Mouse (Mus musculus): ENCODE results near the gene D1Pas1.

D1Pas1 gene

GRCm38 (mm10) chr1:186986506-186986905 lies 19.3 kb downstream of the D1Pas1 start:
- DNase-seq (ENCODE audit: low read depth, low spot score) = no peak

- no peak for DNase-seq (ENCODE audit: low read depth, low spot score)
Measured at GRCm38 (mm10) chr1:186988281-186988682, 21.1 kb downstream of the D1Pas1 start.

- DNase-seq (ENCODE audit: low read depth, low spot score) = peak; percentile 32
Measured at GRCm38 (mm10) chr1:186988822-186989221, 21.6 kb downstream of the D1Pas1 start.

DNA sequence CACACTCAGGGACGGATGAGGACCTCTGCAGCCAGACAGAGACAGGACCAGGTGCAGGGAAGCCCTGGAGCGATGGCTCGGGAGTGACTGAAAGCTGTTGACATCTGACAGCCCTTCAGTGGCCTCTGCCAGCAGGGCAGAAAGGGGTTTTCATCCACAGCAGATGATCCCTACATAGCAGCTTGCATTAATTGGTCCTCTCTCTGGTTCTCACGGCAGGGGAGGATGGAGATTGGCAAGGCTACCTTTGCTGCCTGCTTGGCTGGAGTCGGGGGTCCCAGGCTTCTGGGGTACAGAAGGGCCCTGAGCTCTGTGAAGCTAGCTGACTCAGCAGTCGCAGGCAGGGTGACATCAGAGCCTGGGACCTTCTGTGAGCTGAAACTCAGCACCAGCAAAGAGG lies 24.3 kb downstream of the D1Pas1 start:
- no peak for DNase-seq (ENCODE audit: low read depth, low spot score)

DNA sequence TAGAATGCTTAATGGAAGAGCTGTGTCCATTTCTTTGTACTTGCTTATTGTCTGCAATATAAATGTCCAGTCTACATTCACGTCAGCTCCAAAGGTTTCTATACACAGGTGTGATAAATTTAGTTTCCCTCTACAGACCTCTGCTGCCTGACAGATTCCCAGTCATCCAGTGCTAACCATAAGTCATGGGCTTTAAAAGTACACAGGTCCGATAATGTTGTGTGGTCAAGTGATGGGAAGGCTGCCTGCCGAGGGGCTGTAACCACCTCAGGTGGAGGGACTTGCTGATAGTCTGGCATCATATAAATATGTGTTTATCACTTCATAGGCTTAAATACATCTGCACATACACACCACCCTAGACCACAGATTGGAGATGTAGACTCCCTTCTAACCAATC lies 24.9 kb downstream of the D1Pas1 start:
- DNase-seq (ENCODE audit: low read depth, low spot score) = no peak

GRCm38 (mm10) chr1:186997596-186998304 lies 30.5 kb downstream of the D1Pas1 start:
- no peak for DNase-seq (ENCODE audit: low read depth, low spot score)

- DNase-seq (ENCODE audit: low read depth, low spot score) = no peak
Measured at GRCm38 (mm10) chr1:187003441-187003861, 36.2 kb downstream of the D1Pas1 start.

- no peak for DNase-seq (ENCODE audit: low read depth, low spot score)
Measured at GRCm38 (mm10) chr1:187004306-187004705, 37.1 kb downstream of the D1Pas1 start.

DNA sequence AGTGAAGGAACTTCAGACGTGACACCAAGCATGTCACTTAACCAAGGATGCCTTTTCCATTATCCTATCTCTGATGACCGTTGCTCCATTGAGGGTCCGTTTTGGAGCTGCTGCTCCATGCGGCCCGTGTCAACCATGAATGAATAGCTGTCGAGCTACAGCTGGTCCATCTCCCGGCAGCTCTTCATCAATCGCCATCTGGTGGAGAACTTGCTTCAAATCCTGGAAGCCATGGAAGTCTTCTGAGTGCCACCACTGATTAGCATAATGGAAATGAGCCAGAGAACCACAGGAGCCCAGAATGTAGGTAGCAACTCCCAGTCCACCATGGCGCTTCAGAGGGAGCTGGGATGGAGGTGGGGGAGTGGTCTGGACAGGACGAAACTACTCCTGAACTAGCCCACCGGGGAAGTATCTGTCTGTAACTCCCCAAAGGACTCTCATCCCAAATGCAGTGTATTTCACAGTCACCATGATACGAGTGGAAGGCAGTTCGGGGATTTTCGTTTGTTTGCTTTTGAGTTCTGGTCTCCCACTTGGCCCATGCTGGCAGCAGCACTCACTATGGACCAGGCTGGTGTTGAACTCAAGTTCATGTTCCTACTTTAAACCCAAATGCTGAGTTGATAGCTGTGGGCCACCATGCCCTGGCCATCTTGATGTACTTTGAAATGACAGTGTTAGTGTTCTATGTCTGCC lies 39.2 kb downstream of the D1Pas1 start:
- DNase-seq (ENCODE audit: low read depth, low spot score) = no peak

- DNase-seq (ENCODE audit: low read depth, low spot score) = no peak
Measured at GRCm38 (mm10) chr1:187008236-187008635, 41.0 kb downstream of the D1Pas1 start.

- DNase-seq (ENCODE audit: low read depth, low spot score) = no peak
Measured at GRCm38 (mm10) chr1:187010071-187010470, 42.9 kb downstream of the D1Pas1 start.

GRCm38 (mm10) chr1:187011601-187012000 lies 44.4 kb downstream of the D1Pas1 start:
- no peak for DNase-seq (ENCODE audit: low read depth, low spot score)

GRCm38 (mm10) chr1:187014141-187014540 lies 46.9 kb downstream of the D1Pas1 start:
- DNase-seq (ENCODE audit: low read depth, low spot score) = no peak

- no peak for DNase-seq (ENCODE audit: low read depth, low spot score)
Measured at GRCm38 (mm10) chr1:187015673-187016072, 48.5 kb downstream of the D1Pas1 start.

DNA sequence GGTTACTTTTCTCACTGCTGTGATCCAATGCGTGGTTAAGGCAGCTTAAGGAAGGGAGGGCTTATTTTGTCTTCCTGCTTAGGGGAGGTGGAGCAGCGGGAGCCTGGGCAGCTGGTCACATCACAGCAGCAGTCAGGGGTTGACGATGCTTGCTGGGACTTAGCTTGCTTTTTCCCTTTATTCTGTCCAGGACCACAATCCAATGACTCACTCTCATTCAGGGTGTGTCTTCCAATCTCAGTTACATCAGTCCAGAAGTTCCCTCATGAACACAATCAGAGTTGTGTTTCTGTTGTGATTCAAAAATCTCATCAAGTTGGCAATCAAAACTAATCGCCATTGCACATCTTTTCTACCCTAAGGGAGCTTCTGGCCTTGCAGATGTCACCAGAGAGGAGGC lies 48.9 kb downstream of the D1Pas1 start:
- DNase-seq (ENCODE audit: low read depth, low spot score) = no peak

DNA sequence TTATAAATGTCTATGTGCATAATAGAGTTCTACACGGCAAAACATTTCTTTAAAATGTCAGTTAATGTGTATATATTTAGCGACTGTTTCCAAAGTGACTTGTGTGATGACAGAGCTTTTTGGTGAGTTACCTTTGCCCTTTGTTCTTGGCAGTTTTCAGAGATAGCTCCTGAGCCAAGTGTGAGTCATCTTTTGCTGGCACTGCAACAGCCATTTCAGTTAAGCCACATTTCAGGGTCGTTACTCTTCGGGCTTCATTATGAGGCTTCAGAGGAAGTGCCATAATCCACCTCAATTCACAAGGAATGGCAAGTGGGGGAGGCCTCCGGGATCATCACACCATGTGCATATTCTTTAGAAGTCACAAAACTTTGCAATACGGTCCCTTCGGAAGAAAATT lies 52.8 kb downstream of the D1Pas1 start:
- DNase-seq (ENCODE audit: low read depth, low spot score) = no peak

All from telencephalon, adult 2 months (tissue).